Mouse (Mus musculus) adipose tissue, adult 10 weeks (tissue): Measurements from ENCODE around the gene Adcy3. TPM values are rescaled to one million over a fixed set of nuclear protein-coding genes. Genes with fewer than 3 reads are reported as not detected.

Experiments
- polyA plus RNA-seq: library from polyadenylated mRNA; stranded (reverse); fragments of 350-450 nt; fragmentation: Illumina TruSeq; extraction: RNeasy Lipid Tissue Mini Kit (QIAGEN cat#74804); gene quantifications from one replicate; pipeline ENCODE4 v1.2.3, GENCODE M21; 2014; ENCODE audit warnings: low read depth, low replicate concordance

Adcy3 gene
- polyA plus RNA-seq: 7.9 TPM

DNA sequence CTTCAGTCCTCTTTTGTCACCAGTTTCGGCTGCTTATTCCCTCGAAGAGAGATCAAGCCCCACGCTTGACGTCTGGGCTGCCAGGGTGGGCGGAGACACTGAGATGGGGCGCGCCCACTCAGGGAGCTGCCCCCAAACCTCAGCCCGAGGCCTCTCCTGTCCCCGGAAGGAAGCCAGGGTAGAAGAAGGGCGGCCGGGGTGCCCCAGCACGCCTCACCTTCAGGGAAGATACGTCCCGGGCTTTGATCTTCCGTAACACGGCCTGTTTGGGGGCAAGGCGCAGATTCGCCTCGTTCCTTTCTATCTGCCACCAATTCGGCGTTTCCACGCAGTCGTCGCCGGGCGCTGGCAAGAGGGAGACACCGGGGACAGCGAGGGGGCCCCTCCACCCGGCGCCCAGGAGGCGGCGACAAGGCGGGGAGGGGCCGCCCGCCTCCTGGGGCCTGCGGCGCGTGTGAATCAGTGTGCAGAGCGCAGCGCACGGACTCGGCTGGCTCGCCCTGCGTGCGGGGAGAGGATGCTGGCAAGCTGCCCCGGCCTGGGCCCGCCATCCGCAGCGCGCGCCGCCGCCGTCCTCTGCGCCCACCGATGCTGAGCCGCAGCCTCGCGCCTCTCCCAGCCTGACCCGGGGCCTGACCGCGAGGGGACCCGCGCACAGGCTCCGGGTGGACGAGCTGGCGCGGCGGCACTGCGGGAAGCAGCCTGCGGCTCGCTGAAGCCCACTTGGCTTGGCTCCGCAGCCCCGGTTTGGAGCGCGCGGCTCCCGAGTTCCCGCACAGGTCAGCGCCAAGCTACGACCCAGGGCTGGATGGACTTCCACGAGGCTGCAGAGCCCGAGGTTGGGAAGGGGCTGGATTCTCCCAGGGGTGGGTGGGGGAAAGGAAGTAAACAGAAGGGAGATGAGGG lies at the start of gene Adcy3:
TSS of gene Adcy3 (plus strand) at position 163 of the 906 bp plus-strand sequence.

DNA sequence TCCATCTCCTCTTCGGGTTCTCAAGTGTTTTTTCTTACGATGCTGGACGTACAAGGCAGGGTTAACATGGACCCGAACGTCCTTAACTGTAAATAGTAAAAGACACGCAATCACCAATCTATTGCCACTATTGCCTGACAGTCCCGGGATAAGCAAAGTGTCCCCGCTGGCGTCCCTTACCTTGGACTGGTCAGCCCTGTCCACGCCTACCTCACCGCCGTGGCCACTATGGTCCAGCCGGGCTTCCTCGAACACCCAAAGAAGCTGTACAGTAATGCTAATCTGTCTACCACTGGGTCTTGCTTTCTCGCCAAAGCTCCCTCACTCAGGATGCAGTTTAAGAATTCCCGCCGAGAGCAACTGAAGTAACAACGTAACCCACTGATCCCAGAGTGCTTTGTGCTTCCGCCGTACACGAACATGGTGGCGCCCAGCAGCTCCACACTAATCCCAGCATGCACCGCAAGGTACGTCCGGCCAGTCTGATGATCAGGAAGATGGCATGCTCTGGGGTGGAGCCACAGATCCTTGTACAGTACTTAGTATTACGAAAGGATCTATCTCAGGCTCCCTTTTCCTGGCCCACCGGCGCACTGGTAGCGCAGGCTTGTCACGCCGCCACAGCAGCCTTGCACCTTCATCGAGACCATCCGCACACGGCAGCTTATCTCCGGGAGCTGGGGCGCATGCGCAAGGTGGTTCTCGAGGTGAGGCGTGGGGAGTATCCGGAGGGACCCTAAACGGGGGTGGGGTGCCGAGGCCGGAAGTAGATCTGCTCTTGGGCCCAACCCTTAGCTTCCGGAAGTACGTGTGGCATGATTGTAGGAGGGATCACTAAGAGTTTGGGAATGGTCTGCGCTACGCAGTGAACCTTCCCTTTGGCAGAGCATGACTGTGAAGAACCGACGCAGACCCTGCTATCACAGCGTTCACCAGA lies 100.9 kb downstream of the Adcy3 start, which contains the start of the genes Ptrhd1 and Cenpo:
TSS of gene Ptrhd1 (plus strand) at position 456 of the 937 bp plus-strand sequence.
TSS of gene Cenpo (minus strand) at position 723 of the 937 bp plus-strand sequence.

Other genes starting within 250 kb of the Adcy3 start
- 2.1 TPM for gene Pomc, start 178.2 kb upstream of the Adcy3 start, polyA plus RNA-seq
- 11.0 TPM for gene Efr3b, start 94.2 kb upstream of the Adcy3 start, polyA plus RNA-seq
- 6.7 TPM for gene Dnajc27, start 50.5 kb upstream of the Adcy3 start, polyA plus RNA-seq
- gene Ptrhd1, start 100.9 kb downstream of the Adcy3 start, polyA plus RNA-seq: 5.6 TPM
- gene Cenpo, start 101.2 kb downstream of the Adcy3 start, polyA plus RNA-seq: 12.8 TPM